Mouse (Mus musculus): ENCODE data around the gene Fam83c. TPM values are rescaled to one million over a fixed set of nuclear protein-coding genes. Genes with fewer than 3 reads are reported as not detected.

Fam83c gene
- polyA plus RNA-seq, 1 experiment from 2014 or later, result 0.09 TPM

DNA sequence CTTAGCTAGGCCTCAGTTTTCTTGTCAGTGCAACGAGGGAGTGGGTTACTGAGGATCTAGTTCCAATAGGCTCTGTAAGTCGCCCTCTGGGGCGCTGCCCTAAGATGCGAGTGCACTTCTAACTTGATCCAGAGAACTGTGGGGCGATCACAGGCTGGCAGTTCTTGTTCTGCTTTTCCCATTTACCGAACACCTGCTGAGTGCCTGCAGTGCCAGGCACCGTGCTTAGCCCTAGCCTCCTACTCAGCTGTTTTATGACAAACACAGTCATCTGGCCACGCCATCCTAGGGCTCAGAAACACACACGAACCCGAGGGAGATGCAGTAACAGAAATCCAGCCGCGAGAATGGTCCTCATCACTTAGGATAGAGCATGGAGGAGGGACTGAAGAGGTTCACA, 41.8 kb downstream of the Fam83c start:
- ATAC-seq (ENCODE audit: insufficient read depth), result no peak
- Histone ChIP-seq H3K36me3 (replicated peaks) (no peaks in the 10 kb centered on the region), H3K4me3 (replicated peaks) (no peak overlapping the region), H3K9ac (no peak overlapping the region), H3K4me1 (replicated peaks) (no peaks in the 10 kb centered on the region), H3K9me3 (replicated peaks) (no peaks in the 10 kb centered on the region), H3K27ac (replicated peaks) (no peak overlapping the region), H3K4me2 (no peak overlapping the region), H3K27me3 (peaks cover 14% of the 10 kb centered on the region; the same call in 1 of the 2 replicates)
- 31% methylated on average over 12 of the region's 12 CpGs for WGBS (ENCODE audit: insufficient replicate concordance)

DNA sequence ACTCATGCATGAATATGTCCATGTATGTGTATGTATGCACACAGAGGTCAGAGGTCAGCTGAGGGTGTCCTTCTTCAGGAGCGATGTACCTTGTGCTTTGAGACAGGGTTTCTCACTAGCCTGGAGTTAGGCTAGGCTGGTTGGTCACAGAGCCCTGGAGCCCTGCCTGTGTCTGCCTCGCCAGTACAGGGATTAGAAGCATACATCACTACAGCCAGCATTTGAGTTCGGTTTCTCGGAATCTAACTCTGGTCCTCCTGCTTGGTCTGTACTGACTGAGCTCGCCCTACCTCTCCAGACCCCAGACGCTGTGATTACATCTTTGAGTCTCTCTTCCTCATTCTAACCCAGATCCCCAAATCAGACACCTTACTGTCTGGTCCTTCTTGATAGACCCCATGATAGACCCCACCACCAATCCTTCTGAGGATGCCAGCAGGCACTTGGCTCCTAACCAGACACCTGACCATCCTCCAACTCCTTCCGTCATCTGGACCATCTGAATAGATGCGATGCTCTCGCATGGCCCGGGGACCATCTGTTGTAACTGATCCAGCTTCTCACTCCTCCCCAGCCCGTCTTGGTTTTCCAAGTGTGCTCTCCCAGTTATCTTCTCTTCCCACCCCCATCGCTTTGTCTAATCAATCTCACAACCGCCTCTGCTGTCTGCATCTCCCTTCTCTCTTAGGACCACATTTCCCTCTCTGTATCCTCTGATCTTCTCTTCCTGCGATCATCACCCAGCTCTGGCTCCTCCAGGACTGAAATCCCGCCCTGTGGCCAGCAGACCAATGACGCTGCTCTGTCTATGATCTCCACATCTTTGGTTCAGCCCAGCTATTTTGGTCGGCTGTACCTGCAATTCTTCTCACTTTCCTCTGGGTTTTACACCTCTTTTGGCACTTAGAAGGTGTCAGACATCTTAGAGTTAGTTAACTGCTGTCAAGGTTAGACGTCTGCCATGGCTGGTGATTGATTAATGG, 46.4 kb downstream of the Fam83c start:
- no peaks in the 10 kb centered on the region for H3K36me3 ChIP-seq (replicated peaks)
- no peak overlapping the region for H3K4me2 ChIP-seq
- H3K9ac ChIP-seq, result no peak overlapping the region
- no peaks in the 10 kb centered on the region for H3K4me1 ChIP-seq (replicated peaks)
- 48% methylated on average over 18 of the region's 18 CpGs for WGBS (ENCODE audit: insufficient replicate concordance)
- ATAC-seq (ENCODE audit: insufficient read depth), result no peak
- no peak overlapping the region for H3K27ac ChIP-seq (replicated peaks)
- H3K4me3 ChIP-seq (replicated peaks), result no peak overlapping the region
- H3K9me3 ChIP-seq (replicated peaks), result no peaks in the 10 kb centered on the region
- peaks cover 17% of the 10 kb centered on the region; the same call in 1 of the 2 replicates for H3K27me3 ChIP-seq

DNA sequence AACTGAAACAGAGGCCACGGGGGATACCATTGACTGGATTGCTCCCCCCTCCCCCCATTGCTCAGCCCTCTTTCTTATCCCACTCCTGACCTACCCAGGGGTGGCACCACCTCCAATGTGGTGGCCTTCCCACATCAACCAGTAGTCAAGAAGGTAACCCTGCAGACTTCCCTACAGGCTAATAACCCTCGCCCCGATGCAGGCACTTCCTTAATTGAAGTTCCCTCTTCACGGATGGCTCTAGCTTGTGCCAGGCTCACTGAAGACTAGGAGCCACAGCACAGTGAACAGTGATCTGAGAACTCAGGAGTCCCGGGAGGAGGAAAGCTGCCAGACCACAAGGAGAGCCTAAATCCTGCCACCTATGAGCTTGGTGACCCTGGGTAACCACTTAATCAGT, 47.7 kb downstream of the Fam83c start:
- Histone ChIP-seq H3K9ac (no peak overlapping the region), H3K36me3 (replicated peaks) (no peaks in the 10 kb centered on the region), H3K4me1 (replicated peaks) (no peaks in the 10 kb centered on the region), H3K4me2 (no peak overlapping the region), H3K4me3 (replicated peaks) (no peak overlapping the region), H3K27ac (replicated peaks) (no peak overlapping the region), H3K9me3 (replicated peaks) (no peaks in the 10 kb centered on the region), H3K27me3 (peaks cover 15% of the 10 kb centered on the region; the same call in 1 of the 2 replicates)
- 22% methylated on average over 5 of the region's 5 CpGs for WGBS (ENCODE audit: insufficient replicate concordance)
- ATAC-seq (ENCODE audit: insufficient read depth), result no peak

DNA sequence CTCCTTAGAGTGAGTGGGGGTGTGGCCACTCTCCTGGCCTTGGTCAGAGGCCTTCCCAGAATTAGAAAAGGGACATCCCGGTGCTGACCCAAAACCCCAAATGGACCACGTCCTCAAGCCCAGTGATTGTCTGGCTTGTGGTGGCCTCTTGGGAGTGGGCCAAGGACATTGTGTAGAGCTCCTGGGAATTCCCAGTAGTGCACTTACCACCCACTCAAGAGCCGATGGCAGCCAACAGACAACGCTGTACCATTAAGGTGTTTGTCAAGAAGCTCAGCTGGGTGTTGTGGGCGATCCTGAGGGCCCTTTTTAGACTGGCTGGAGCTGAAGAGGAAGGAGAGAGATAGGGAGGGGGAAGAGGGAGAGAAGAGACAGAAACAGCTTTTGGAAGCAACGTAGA, 50.1 kb downstream of the Fam83c start:
- ATAC-seq (ENCODE audit: insufficient read depth), result no peak
- H3K27ac ChIP-seq (replicated peaks), result no peak overlapping the region
- WGBS (ENCODE audit: insufficient replicate concordance), result 60% methylated on average over 6 of the region's 6 CpGs
- peaks cover 19% of the 10 kb centered on the region; the same call in 1 of the 2 replicates for H3K27me3 ChIP-seq
- no peaks in the 10 kb centered on the region for H3K36me3 ChIP-seq (replicated peaks)
- no peak overlapping the region for H3K9ac ChIP-seq
- no peak overlapping the region for H3K4me2 ChIP-seq
- no peak overlapping the region for H3K4me3 ChIP-seq (replicated peaks)
- H3K4me1 ChIP-seq (replicated peaks), result no peaks in the 10 kb centered on the region
- H3K9me3 ChIP-seq (replicated peaks), result no peaks in the 10 kb centered on the region

DNA sequence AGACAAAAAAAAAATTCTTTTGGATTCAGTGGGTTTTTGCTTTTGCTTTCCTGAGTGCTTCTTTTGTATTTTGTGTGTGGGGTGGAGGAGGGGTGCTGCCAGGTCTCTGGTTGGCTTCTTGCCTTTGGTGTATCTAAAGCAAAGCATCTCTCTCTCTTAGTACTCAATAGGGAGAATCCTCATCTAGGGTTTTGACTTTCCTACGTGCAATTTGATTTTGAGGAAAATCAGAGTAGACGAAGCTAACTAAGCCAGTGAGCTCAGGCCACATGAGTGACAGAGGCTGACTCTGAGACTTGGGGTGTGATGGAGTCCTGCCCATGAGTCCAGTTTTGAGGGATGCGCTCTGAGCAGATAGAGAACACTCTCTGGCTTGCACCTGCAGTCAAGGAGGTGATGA, 55.1 kb downstream of the Fam83c start:
- H3K36me3 ChIP-seq (replicated peaks), result no peaks in the 10 kb centered on the region
- no peak overlapping the region for H3K4me3 ChIP-seq (replicated peaks)
- no peak overlapping the region for H3K4me2 ChIP-seq
- H3K27me3 ChIP-seq, result peaks cover 52% of the 10 kb centered on the region
- WGBS (ENCODE audit: insufficient replicate concordance), result 61% methylated on average over 3 of the region's 3 CpGs
- H3K9ac ChIP-seq, result no peak overlapping the region
- no peak overlapping the region for H3K27ac ChIP-seq (replicated peaks)
- no peak for ATAC-seq (ENCODE audit: insufficient read depth)
- H3K4me1 ChIP-seq (replicated peaks), result no peaks in the 10 kb centered on the region
- no peaks in the 10 kb centered on the region for H3K9me3 ChIP-seq (replicated peaks)

- H3K27me3 ChIP-seq, result peaks cover 56% of the 10 kb centered on the region
- no peak overlapping the region for H3K9ac ChIP-seq
- H3K4me2 ChIP-seq, result no peak overlapping the region
- H3K4me1 ChIP-seq (replicated peaks), result no peaks in the 10 kb centered on the region
- H3K4me3 ChIP-seq (replicated peaks), result no peak overlapping the region
- WGBS (ENCODE audit: insufficient replicate concordance), result 38% methylated on average over 7 of the region's 7 CpGs
- no peak for ATAC-seq (ENCODE audit: insufficient read depth)
- H3K9me3 ChIP-seq (replicated peaks), result no peaks in the 10 kb centered on the region
- no peaks in the 10 kb centered on the region for H3K36me3 ChIP-seq (replicated peaks)
- H3K27ac ChIP-seq (replicated peaks), result no peak overlapping the region
These were observed 55.6 kb downstream of the Fam83c start for GRCm38 (mm10) chr2:155779066-155779465.

DNA sequence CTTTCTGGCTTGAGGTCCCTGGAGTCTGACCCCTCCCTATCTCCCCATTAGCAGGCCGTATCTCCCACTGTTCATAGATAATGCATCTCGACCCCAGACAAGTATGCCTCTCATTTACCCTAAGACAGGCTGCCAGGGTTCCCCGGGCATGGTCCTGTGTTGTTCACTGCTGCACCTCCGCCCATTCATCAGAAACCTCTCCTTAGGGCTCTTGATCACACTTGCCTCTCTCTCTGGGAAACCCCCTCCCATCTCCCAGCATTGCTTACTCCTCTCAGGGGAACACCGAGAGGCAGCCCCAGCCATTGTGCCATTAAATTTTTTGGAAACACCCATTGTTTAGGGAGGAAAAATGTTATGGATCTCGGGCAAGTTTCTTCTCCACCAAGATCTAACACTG, 56.6 kb downstream of the Fam83c start:
- H3K4me2 ChIP-seq, result no peak overlapping the region
- no peak overlapping the region for H3K9ac ChIP-seq
- H3K4me1 ChIP-seq (replicated peaks), result no peaks in the 10 kb centered on the region
- no peak overlapping the region for H3K27ac ChIP-seq (replicated peaks)
- ATAC-seq (ENCODE audit: insufficient read depth), result no peak
- WGBS (ENCODE audit: insufficient replicate concordance), result 56% methylated on average over 6 of the region's 6 CpGs
- H3K27me3 ChIP-seq, result peaks cover 67% of the 10 kb centered on the region
- no peak overlapping the region for H3K4me3 ChIP-seq (replicated peaks)
- no peaks in the 10 kb centered on the region for H3K36me3 ChIP-seq (replicated peaks)
- H3K9me3 ChIP-seq (replicated peaks), result no peaks in the 10 kb centered on the region

DNA sequence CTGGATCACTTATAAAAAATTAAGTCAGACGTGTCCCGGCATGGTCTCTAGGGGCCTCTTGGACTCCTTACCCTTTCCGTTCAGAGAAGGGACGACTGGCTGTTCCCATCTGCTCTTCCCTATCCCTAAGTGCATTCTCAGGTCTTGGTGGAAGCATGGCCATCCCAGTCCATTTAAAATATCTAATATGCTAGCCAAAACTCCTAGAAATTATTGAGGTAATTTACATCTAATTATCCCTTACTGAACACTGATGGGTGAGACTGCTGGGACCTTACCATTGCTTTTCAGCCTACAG, 57.0 kb downstream of the Fam83c start:
- no peak for ATAC-seq (ENCODE audit: insufficient read depth)
- Histone ChIP-seq H3K4me2 (no peak overlapping the region), H3K4me1 (replicated peaks) (no peaks in the 10 kb centered on the region), H3K4me3 (replicated peaks) (no peak overlapping the region), H3K27ac (replicated peaks) (no peak overlapping the region), H3K36me3 (replicated peaks) (no peaks in the 10 kb centered on the region), H3K9ac (no peak overlapping the region), H3K27me3 (peaks cover 71% of the 10 kb centered on the region), H3K9me3 (replicated peaks) (no peaks in the 10 kb centered on the region)
- 67% methylated on average over 4 of the region's 4 CpGs for WGBS (ENCODE audit: insufficient replicate concordance)

Other genes with a start within 250 kb of the Fam83c start
- gene Gss, start 242.0 kb downstream of the Fam83c start, polyA plus RNA-seq (2015; fragmentation: Nextera tagmentation; extraction: Ambion mirVana), result 73.4 and 88.1 TPM in 2 replicates
- 1.6 and 1.7 TPM in 2 replicates for gene Myh7b, start 223.6 kb downstream of the Fam83c start, polyA plus RNA-seq (2015; fragmentation: Nextera tagmentation; extraction: Ambion mirVana)
- gene Trpc4ap, start 142.5 kb downstream of the Fam83c start, polyA plus RNA-seq (2015; fragmentation: Nextera tagmentation; extraction: Ambion mirVana), result 51.4 and 56.9 TPM in 2 replicates
- gene Edem2, start 105.4 kb downstream of the Fam83c start, polyA plus RNA-seq (2015; fragmentation: Nextera tagmentation; extraction: Ambion mirVana), result 27.6 and 31.9 TPM in 2 replicates
- gene Gm17581, start 99.0 kb downstream of the Fam83c start, polyA plus RNA-seq (2015; fragmentation: Nextera tagmentation; extraction: Ambion mirVana), result not detected in 2 replicates
- gene Procr, start 83.7 kb downstream of the Fam83c start, polyA plus RNA-seq (2015; fragmentation: Nextera tagmentation; extraction: Ambion mirVana), result 1.2 and 1.5 TPM in 2 replicates
- 0.03 TPM in 1 of 2 replicates, not detected in the other for gene Mmp24, start 59.5 kb downstream of the Fam83c start, polyA plus RNA-seq (2015; fragmentation: Nextera tagmentation; extraction: Ambion mirVana)
- gene BC029722, start 15.4 kb downstream of the Fam83c start, polyA plus RNA-seq (2015; fragmentation: Nextera tagmentation; extraction: Ambion mirVana), result 4.9 and 5.6 TPM in 2 replicates
- 131 and 135 TPM in 2 replicates for gene Eif6, start 7.9 kb downstream of the Fam83c start, polyA plus RNA-seq (2015; fragmentation: Nextera tagmentation; extraction: Ambion mirVana)
- gene Uqcc1, start 95.5 kb upstream of the Fam83c start, polyA plus RNA-seq (2015; fragmentation: Nextera tagmentation; extraction: Ambion mirVana), result 32.1 and 33.5 TPM in 2 replicates
- gene Gm15557, start 105.9 kb upstream of the Fam83c start, polyA plus RNA-seq (2015; fragmentation: Nextera tagmentation; extraction: Ambion mirVana), result not detected in 2 replicates
- not detected in 2 replicates for gene Gdf5, start 110.5 kb upstream of the Fam83c start, polyA plus RNA-seq (2015; fragmentation: Nextera tagmentation; extraction: Ambion mirVana)
- gene Cep250, start 121.6 kb upstream of the Fam83c start, polyA plus RNA-seq (2015; fragmentation: Nextera tagmentation; extraction: Ambion mirVana), result 8.2 and 9.7 TPM in 2 replicates
- 0.78 and 0.90 TPM in 2 replicates for gene 6430550D23Rik, start 173.1 kb upstream of the Fam83c start, polyA plus RNA-seq (2015; fragmentation: Nextera tagmentation; extraction: Ambion mirVana)
- gene Ergic3, start 173.2 kb upstream of the Fam83c start, polyA plus RNA-seq (2015; fragmentation: Nextera tagmentation; extraction: Ambion mirVana), result 103 and 122 TPM in 2 replicates
- gene Fer1l4, start 218.1 kb upstream of the Fam83c start, polyA plus RNA-seq (2015; fragmentation: Nextera tagmentation; extraction: Ambion mirVana), result not detected in 2 replicates
- gene Spag4, start 230.3 kb upstream of the Fam83c start, polyA plus RNA-seq (2015; fragmentation: Nextera tagmentation; extraction: Ambion mirVana), result 0.62 and 1.1 TPM in 2 replicates